Mouse (Mus musculus) T-helper 2 cell (primary cell): Measurements from ENCODE around the gene March8.

Experiments used
- in situ Hi-C: fragments of 300-600 bp; cut with MboI, MseI; formaldehyde crosslinking; loops from one replicate; pipeline ENCODE4 v1.15.1; 2025; ENCODE audit warnings: high pct_unique_total_duplicates

The March8 gene

DNA sequence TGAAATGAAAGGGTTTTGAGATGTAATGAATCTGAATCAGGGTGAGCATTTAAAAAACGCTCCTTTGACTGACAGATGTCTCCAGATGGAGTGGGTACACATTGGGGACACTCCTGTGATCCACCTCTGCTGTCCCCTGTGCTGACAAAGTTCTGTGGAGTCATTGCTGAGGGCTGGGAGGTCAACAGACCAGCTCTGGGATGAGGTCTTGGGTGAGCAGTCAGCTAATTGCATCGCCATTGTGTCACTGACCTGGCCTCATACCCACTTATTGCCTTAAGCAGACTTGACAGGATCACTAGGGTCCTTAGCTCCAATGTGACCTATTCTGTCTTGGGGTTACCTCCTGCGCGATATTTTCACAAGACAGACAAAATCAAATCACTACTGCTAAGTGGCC, 69.4 kb downstream of the March8 start:
- in situ Hi-C loops: no loop called here

DNA sequence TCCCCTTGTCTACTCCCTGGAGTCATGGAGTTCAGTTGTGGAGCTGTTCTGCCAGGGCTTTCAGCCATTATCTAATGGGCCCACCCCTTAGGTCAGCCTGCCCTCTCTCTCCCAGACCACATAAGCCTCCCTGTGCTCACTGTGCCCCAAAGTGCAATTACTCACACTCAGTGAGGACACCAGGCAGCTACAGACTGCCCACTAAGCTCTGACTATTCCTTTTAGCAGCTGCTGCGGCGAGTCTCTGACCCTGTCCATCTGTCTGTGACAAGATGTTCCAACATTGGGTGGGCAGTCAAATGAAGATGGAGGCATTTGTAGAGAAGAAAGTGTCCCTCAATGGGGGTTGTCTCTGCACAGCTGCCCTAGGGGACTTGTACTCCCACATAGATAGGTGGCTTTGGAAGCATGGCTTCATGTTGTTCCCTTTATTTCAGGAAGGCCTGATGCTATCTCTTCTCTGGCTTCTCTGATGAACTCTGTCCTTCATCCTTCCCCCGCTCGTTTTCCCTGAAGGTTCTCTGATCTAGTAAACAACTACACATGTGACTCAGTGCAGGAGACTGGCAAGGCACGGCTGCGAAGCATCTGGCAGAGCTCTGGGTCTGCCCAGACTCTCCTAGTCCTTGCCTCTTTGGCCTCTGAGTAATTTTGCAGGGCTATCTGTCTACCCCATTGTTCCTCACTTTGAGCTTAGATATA, 70.3 kb downstream of the March8 start:
- in situ Hi-C loops: no loop called here

DNA sequence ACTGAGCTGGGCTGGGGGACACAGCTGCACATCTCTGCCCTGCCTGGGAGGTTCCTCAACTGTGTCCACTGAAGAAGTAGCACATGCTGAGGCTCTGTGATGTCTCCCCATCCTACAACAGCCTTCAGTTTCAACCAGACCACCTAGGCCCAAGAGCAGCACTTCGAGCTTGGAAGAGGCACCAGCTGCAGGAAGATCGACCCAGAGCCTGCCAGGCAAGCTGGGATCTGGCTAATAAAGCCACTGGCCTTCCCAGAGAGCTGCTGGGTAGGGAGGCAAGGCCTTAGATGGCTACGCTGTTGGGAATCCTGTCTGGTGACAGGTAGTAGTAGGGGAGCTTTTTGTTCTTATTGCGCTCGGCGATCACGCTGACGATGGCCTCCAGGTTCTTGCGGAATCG, 72.6 kb downstream of the March8 start:
- in situ Hi-C loops: loop anchor here (10.0 kb wide), 1 partner anchor 154 kb away; no protein-coding TSS in a partner anchor

DNA sequence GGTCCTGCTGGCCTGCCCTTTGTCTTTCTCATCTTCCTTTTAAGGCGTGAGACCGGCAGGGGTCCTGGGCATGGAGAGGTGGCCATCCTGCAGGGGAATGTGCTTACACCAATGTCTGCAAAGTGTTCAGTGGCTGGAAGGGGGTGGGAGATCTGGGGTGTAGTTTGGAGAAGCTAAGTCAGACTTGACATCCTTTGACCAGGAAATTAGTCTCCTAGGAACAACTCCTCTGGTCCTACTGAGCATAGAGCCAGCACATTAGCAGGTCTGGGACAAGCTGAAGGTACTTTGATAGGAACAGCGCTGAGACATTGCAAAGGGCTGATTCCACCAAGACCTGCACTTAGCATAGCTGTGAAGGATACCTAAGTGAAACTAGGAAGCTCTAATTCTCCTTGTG, 73.9 kb downstream of the March8 start:
- in situ Hi-C loops: loop anchor here (10.0 kb wide), 1 partner anchor 153 kb away; no protein-coding TSS in a partner anchor

DNA sequence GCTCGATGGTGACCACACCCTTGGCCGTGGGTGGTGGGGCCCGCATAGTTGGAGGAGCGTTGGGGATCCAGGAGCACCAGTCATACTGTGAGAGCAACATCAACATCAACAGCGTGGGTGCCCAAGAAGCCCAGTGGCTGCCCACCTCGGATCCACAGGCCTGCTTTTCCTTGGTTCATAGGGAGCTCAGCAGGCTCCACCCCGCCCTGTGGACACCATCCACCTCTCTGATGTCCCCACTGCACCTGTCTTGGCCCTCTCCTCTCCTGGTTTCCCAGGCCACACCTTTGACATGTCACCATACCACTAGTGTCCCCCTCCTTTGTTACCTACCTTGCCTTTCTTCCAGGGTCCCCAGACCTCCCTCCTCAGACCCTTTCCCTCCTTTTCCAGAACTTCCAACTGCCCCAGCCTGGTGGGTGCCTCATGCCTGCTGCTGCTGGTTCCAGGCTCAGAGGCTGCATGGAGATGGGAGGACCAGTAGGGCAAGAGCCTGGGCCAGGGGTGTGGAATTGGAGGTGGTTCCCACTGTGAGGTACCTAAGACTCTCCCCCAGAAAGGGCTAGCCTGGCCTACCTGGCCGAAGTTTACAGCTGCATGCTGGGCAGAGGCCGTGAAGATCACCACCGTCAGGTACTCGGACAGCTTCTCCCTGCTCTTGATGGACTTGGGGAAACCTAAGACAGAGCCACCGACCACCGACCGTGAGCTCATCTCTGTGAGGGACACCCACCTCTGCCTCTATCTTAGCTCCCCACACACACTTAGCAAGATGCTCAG, 74.9 kb downstream of the March8 start:
- in situ Hi-C loops: loop anchor here (10.0 kb wide), 1 partner anchor 152 kb away; no protein-coding TSS in a partner anchor

DNA sequence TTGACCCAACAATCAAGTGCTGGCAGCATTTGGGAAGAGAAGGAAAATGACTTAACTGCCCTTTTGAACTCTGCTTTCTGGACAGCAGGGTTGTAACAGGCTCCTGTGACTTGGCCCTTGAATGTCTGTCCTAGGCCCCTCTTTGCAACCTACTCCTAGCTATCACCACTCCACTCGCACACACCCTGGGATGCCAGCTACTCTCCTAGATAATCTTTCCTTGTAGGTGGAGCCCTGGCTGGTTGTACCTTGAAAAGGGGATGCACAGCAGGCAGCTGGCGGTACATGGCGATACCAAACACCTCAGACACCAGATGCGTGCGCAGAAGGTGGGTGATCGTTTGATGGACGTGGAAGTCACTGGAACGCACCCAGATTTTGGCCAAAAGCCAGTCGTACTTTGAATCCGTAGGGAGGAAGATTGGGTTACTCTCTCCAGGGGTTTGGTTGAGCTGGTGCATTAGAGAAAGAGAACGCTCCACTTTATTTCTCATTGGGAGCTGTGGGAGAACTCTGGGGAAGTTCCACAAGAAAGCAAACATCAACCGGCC, 77.4 kb downstream of the March8 start:
- in situ Hi-C loops: loop anchor here (10.0 kb wide), 1 partner anchor 150 kb away; no protein-coding TSS in a partner anchor

DNA sequence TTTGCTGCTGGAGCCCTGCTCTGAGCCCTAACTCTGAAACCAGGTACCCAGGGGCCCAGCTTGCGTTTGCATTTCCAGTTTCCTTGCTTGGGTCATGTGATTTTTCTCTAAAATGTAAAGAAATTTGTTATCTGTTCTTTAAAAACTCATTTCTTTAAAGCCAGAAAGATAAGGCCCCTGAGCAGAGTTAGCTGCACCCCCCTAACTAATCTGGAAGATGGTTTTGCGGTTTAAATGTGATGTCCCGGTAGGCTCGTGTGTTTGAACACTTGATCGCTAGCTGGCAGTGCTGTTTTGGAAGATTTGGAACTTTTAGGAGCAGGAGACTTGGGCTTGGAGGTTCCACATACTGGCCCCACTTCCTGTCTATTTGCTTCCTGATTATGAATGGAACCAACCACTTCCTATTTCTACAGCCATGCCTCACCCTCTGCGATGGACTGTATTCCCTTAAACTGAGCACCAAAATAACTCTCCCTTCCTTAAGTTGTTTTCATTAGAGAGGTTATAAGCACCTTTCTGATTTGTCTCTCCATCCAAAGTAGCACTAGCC, 78.3 kb downstream of the March8 start:
- in situ Hi-C loops: loop anchor here (10.0 kb wide), 1 partner anchor 149 kb away; no protein-coding TSS in a partner anchor

DNA sequence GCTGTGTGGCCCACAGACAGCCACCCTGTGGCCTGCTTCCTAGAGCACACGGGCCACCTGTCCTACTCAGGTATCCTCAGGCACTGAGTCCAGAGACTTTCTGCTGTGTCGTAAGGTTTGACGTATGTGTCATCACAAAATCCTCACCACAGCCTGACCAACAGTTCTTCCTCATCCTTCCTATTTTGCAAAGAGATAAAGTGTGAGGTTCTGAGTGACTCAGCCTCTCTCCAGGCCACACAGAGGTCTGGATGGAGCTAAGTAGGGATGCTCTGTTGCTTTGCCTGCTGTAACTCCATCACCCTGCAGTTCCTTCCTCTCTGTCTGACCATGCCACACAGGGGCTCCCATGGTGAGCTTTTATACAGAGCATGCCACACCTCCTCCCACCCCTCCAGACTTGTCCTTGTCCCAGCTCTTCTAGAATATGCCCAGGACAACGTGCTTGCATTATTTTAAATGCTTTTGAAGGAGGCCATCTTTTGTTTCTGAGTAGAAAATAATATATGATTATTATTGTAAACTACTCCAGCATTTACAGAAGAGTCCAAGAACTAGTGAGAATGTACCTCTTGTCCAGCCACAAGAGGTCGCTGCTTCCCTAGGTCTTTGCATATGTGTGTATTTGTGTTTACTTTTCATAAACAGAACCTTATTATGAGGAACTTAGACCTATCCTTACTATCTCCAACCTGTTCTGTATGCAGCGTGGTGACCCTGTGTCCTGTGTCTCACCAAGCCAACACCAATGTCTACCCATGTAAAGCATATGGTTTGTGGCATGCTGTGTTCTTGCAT, 79.9 kb downstream of the March8 start:
- in situ Hi-C loops: loop anchor here (10.0 kb wide), 1 partner anchor 147 kb away; no protein-coding TSS in a partner anchor

DNA sequence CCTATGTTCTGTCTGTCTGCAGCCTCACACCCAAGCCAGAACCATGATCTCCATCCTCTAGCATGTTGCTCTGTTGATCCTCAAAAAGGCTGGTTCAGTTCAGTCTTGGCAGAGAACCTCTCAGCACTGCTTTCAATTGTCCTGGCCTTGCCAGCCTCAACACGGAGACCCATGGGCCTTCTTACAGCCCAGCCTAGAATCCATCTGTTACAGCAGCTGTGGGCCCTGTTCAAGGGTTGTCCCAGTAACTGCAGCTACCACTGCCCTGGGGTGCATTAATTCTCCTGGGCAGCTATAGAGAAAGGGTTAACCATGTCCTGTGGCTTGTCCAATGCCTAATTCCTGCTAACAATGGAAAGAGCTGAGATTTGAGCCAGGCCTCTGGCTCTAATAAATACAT, 80.7 kb downstream of the March8 start:
- in situ Hi-C loops: loop anchor here (10.0 kb wide), 1 partner anchor 146 kb away; no protein-coding TSS in a partner anchor

DNA sequence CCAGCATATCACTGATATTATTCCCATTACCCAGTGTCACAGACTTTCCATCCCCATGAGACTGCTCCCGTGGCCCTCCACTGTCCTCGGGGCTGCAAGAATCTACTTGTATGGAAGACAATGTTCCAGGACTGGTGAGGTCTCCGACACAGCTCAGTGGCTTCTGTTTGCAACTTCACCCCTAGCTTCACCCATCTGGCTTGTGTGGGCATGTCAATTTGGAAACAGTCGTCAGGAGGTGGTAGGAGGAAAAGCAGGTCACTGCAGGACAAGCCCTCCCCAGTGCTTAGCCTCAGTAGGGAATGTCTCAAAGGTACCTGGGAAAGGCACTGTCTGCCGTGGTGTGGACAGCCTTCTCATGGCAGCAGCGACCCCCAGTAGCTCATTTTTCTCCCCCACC, 81.9 kb downstream of the March8 start:
- in situ Hi-C loops: loop anchor here (10.0 kb wide), 1 partner anchor 145 kb away; no protein-coding TSS in a partner anchor

DNA sequence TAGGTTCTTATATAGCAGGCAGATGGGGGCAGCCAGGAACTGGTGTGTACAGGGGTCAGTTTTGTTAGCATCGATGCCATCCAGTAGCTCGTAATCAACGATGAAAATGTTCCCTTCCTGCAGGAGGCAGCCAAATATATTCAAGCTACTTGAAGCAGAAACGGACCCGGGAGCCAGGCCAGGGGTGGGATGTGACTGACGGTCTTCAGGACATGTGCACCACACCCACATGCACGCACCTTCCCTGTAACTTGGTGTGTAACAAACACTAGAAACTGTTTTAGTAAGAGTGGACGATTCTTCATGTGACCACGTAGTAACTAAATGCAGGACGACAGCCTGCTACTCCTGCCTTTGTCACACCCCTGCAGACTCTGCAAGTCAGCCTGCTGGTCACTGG, 82.4 kb downstream of the March8 start:
- in situ Hi-C loops: no loop called here

DNA sequence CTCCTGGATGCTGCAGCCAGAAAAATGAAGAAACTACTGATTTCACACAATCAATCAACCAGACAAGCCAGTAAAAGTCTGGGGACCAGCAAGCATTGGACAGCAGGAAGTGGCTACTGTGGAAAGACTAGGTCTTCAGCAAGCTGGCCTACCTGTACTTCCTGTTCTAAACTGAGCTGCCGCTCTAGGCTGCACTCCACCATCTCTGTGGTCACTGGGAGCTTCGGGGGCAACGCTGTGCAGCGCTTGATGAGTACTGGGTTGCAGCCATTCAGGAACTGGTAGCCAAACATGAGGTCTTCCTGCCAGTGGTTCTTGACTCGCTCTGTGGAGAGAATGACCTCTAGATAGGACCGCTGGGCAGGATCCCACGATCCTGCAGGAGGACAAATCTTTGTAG, 85.2 kb downstream of the March8 start:
- in situ Hi-C loops: no loop called here

DNA sequence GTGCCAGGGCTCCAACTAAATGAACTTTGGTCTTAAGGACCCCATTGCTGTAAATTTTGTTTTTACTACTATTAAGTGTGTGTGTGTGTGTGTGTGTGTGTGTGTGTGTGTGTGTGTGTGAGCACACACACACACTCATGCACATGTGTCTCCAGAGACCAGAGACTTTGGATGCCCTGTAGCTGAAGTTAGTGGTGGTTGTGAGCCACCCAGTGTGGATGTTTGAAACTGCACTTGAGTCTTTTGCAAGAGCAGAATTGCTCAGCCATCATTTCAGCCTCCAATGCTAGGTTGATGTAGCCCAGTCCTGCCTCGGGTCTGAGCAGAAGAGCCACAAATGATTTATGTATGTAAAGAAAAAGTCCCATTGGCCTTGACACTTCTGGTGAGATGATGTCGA, 85.8 kb downstream of the March8 start:
- in situ Hi-C loops: no loop called here

DNA sequence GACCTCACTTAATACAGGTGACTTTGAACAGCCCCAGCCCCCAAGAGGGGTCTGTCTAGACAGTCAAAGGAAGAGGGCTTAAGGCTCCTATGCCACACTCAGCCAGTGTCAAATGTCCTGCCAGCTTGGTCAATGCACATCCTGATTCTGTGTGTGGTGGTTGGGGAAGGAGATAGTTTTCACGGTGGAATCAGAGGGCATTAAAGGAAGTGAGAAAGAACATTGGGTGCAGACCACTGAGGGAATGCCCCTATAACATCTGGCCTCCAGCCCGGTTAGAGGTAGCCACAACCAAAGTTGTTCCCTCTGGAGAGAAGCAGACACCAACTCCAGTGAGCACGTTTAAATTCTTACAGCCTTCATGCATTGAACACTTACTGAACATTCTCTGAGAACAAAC, 89.7 kb downstream of the March8 start:
- in situ Hi-C loops: no loop called here

DNA sequence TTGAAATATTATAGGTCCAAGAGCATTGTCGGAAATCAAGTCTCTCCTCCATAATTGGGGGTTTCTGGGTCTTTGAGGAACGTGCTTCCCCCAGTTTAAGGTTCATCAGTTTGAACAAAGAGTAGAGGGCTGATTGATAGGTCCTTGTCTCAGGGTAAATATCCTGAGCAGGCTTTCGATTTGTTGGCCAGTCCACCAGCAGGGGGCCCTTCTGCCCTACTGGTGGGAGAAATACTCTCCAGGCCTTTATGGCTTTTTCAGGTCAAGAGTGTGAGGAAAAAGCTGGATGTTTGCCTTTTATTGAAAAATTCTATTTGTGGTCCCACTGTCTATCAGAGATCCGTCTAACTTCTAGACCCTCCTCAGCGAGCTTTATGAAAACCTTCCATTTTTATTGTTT, 90.5 kb downstream of the March8 start:
- in situ Hi-C loops: no loop called here

DNA sequence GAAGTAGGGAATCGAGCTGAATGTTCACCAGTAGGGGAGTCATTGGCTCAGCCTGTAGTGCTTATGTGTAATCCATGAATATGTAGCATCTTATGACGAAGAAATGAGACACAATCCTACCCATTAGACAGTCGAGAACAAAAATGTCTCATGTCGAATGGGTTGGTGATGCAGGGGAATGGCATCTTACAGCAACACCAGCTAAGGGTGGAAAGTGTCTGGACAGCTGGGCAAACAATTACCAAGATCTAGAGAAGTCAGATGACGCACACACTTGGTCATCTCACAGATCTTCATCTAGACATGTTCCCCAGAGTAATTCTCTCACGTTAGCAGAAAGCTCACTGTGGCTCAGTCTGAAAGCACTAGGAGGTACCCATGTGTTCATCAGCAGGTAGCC, 101.0 kb downstream of the March8 start:
- in situ Hi-C loops: no loop called here

DNA sequence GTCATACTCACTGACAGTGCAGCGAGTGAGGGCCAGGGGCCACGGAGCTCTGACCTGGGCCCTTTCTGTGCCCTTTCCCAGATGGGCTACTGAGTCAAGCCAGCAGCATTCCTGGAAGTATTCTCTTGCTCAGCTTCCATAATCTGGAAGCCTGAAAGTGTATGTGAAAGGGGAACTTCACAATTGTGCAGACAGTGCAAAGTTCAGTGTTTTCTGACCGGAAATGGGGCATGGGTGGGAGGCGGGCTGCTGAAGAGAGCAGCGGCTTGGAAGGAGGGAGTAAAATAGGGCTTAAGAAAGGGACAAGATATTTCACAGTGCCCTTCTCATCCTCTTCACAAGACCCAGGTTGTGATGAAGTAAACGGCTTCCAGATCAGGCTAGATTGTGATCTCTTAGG, 101.7 kb downstream of the March8 start:
- in situ Hi-C loops: no loop called here

DNA sequence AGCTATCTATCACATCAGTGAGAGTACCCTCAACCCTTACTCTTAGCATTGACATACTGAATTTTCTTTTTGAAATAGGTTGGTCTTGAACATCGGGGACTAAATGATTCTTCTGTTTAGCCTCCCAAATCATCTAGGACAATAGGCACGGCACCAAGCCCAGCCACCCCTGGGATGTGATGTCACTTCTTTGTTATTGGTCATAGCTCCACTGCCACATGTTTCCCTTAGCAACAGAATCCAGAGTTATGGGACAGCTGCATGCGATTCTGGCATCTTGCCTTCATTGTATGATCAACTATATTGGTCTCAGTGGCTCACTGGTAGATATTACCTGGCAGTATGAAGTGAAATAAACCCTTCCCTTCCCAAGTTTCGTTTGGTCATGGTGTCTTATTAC, 102.6 kb downstream of the March8 start:
- in situ Hi-C loops: loop anchor here (5.0 kb wide), 1 partner anchor 62 kb away; no protein-coding TSS in a partner anchor

DNA sequence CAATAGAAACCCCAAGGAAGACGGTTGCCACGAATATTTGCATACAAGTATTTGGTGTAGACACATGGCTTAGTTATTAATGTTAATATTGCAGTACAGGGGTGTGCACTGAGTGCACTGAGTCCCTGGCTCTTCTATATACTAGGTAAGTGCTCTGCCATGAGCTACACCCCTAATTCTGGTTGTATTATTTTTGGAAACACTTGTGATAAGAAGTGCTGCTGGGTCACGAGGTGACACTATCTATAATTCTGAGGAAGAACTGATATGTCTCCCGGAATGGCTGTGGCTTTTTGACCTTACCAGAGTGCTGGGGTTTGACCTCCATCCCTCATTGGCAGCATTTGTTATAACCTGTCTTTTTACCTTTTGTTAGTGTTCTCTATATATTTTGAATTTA, 103.0 kb downstream of the March8 start:
- in situ Hi-C loops: loop anchor here (5.0 kb wide), 1 partner anchor 61 kb away; no protein-coding TSS in a partner anchor

DNA sequence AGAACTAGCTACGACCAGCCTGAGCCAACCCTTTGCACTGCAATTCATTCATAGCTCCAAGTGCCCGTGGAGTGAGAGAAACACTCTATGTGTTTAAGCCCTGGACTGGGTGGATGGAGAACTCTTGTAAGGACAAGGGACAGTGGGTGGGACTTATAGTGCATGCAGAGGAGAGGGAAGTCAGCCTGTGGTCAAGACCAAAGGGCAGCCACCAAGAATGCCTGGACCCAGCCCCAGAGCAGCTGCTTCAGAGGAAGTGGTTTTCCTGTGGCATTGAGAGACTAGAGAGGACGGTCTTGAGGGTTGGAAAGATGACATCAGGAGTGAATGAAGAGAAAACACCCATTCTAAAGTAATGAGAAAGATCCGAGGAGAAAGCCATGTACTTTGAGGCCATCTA, 118.0 kb downstream of the March8 start:
- in situ Hi-C loops: no loop called here

DNA sequence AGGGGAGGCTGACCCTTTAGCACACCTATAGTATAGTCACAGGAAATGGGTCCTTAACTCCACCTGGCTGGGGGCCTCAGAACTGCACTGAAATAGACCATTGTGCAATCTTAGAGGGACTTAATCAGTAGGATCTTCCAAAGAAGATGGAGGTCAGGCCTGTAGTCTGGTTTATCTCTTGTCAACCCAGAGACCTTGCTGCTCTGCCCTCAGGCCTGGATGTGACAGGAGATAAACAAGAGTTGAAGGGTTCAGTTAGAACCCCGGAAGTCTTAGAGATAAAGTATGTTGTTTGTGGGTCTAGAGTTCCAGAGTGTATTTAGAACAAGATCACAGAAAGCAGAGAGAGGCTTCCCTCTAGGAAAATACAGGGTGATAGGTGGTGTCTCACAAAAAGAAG, 118.7 kb downstream of the March8 start:
- in situ Hi-C loops: no loop called here
